Mouse (Mus musculus): Measurements from ENCODE around the gene Plbd1.

Plbd1 gene

GRCm38 (mm10) chr6:136661706-136662016 is at the start of gene Plbd1:
Gene Plbd1 (minus strand): TSS chr6:136661928.
- DNase-seq (ENCODE audit: low spot score): no peak

GRCm38 (mm10) chr6:136710408-136710807 is 48.7 kb upstream of the Plbd1 start:
- DNase-seq (ENCODE audit: low spot score): no peak

GRCm38 (mm10) chr6:136708597-136708996 is 46.9 kb upstream of the Plbd1 start:
- DNase-seq (ENCODE audit: low spot score): no peak

- no peak for DNase-seq (ENCODE audit: low spot score)
These were observed 40.1 kb upstream of the Plbd1 start for GRCm38 (mm10) chr6:136701878-136702277.

- DNase-seq (ENCODE audit: low spot score): no peak
These were observed 39.5 kb upstream of the Plbd1 start for GRCm38 (mm10) chr6:136701185-136701584.

- DNase-seq (ENCODE audit: low spot score): no peak
These were observed 29.6 kb upstream of the Plbd1 start for GRCm38 (mm10) chr6:136691314-136691713.

GRCm38 (mm10) chr6:136690527-136690926 is 28.8 kb upstream of the Plbd1 start:
- DNase-seq (ENCODE audit: low spot score): no peak

- peak; percentile 45 for DNase-seq (ENCODE audit: low spot score)
These were observed 28.2 kb upstream of the Plbd1 start for GRCm38 (mm10) chr6:136689790-136690413.

GRCm38 (mm10) chr6:136685433-136685832 is 23.7 kb upstream of the Plbd1 start:
- DNase-seq (ENCODE audit: low spot score): no peak

GRCm38 (mm10) chr6:136683410-136684334 is 21.9 kb upstream of the Plbd1 start:
- DNase-seq (ENCODE audit: low spot score): peak; percentile 29

GRCm38 (mm10) chr6:136679381-136679780 is 17.7 kb upstream of the Plbd1 start:
- no peak for DNase-seq (ENCODE audit: low spot score)

GRCm38 (mm10) chr6:136674935-136675334 is 13.2 kb upstream of the Plbd1 start:
- no peak for DNase-seq (ENCODE audit: low spot score)

GRCm38 (mm10) chr6:136672467-136672866 is 10.7 kb upstream of the Plbd1 start:
- DNase-seq (ENCODE audit: low spot score): no peak

- no peak for DNase-seq (ENCODE audit: low spot score)
These were observed 7.5 kb upstream of the Plbd1 start for GRCm38 (mm10) chr6:136669274-136669673.

GRCm38 (mm10) chr6:136668266-136668986 is 6.7 kb upstream of the Plbd1 start:
- DNase-seq (ENCODE audit: low spot score): no peak

- no peak for DNase-seq (ENCODE audit: low spot score)
These were observed 335 bp upstream of the Plbd1 start for GRCm38 (mm10) chr6:136662063-136662462.

GRCm38 (mm10) chr6:136660831-136661705 is 660 bp downstream of the Plbd1 start:
- DNase-seq (ENCODE audit: low spot score): no peak

- DNase-seq (ENCODE audit: low spot score): no peak
These were observed 2.5 kb downstream of the Plbd1 start for GRCm38 (mm10) chr6:136659226-136659625.

- no peak for DNase-seq (ENCODE audit: low spot score)
These were observed 3.4 kb downstream of the Plbd1 start for GRCm38 (mm10) chr6:136658303-136658702.

- no peak for DNase-seq (ENCODE audit: low spot score)
These were observed 5.9 kb downstream of the Plbd1 start for GRCm38 (mm10) chr6:136655786-136656185.

- no peak for DNase-seq (ENCODE audit: low spot score)
These were observed 7.3 kb downstream of the Plbd1 start for GRCm38 (mm10) chr6:136654470-136654869.

- DNase-seq (ENCODE audit: low spot score): no peak
These were observed 8.4 kb downstream of the Plbd1 start for GRCm38 (mm10) chr6:136653331-136653730.
